ENCODE assay signal across 21 mouse cellular contexts in the genomic region with DNA sequence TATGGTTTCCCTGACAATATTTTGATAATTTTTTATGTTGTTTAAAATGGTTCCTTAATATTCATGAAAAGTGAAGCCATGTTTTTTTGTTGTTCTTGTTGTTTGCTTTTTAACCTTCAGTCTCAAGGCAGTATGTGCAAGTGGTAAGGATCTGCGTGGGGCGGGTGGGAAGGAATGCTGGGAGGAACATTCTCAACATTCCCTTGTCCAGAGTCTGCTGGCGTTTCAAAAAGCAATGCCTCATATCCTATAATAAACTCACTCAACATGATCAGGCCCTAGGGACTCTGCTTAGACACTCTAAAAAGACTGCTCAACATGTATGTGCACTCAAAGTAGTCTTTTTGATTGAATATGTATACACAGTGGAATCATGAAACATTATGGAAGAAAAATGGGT.
DNase-seq lines count a peak whose midpoint lies in the region; ATAC-seq and TF ChIP-seq lines count a peak whose summit lies in the region.
"Had no signal": no experiment of that assay in that cellular context is flagged by ENCODE, and none has a peak within 500 bp of the region (broad histone marks: within the 10 kb centered on the region; RNA-seq: fewer than 3 reads in every experiment).

No protein-coding gene starts in this region.

- no peaks in the 10 kb centered on the region for H3K27me3 ChIP-seq in embryonic facial prominence, embryonic 14.5 days (replicated peaks; ENCODE audit: control insufficient read depth, insufficient read depth, low read length)
- no peaks in the 10 kb centered on the region for H3K27me3 ChIP-seq in embryonic facial prominence, embryonic 10.5 days (replicated peaks; ENCODE audit: low read depth, poor library complexity, severe bottlenecking)
- H3K27me3 ChIP-seq in kidney, adult 2 months (replicated peaks; ENCODE audit: control insufficient read depth, insufficient read depth, low read length): no peaks in the 10 kb centered on the region
- H3K27me3 ChIP-seq: forebrain, embryonic 13.5 days; neural tube, embryonic 15.5 days; stomach, embryonic 15.5 days had no signal

- DNase-seq in embryonic facial prominence, embryonic 14.5 days (ENCODE audit: low spot score): peak; percentile 40
- no peak for DNase-seq in embryonic facial prominence, embryonic 10.5 days (ENCODE audit: low spot score)
- DNase-seq in kidney, adult 2 months: peak; percentile 44
- DNase-seq in kidney, adult 18-20 months: no peak
- peak; percentile 42 for DNase-seq in Muller cell, postnatal 12 days (ENCODE audit: inconsistent ontology term)
- peak; percentile 54 for DNase-seq in kidney, postnatal 10 days
- no peak for DNase-seq in layer of hippocampus, adult 9-10 months (ENCODE audit: low spot score)
- no peak for DNase-seq in urinary bladder, adult 2 months (ENCODE audit: low spot score)
- DNase-seq: cerebellum, adult 2 months; cerebellum, postnatal 36 days; liver, postnatal 0 days; right cerebral cortex, postnatal 14 days; thymus, adult 18-20 months had no signal

- H3K4me1 ChIP-seq in embryonic facial prominence, embryonic 14.5 days (ENCODE audit: control insufficient read depth, insufficient read depth, low read length): no peaks in the 10 kb centered on the region
- H3K4me1 ChIP-seq in embryonic facial prominence, embryonic 10.5 days: no peaks in the 10 kb centered on the region
- no peaks in the 10 kb centered on the region for H3K4me1 ChIP-seq in kidney, adult 2 months (ENCODE audit: control insufficient read depth, insufficient read depth, low read length)
- H3K4me1 ChIP-seq: forebrain, embryonic 13.5 days; neural tube, embryonic 15.5 days; stomach, embryonic 15.5 days had no signal

- no peak overlapping the region for H3K4me3 ChIP-seq in embryonic facial prominence, embryonic 14.5 days (ENCODE audit: low read depth, low read length)
- no peak overlapping the region for H3K4me3 ChIP-seq in embryonic facial prominence, embryonic 10.5 days
- H3K4me3 ChIP-seq in kidney, adult 2 months (ENCODE audit: insufficient read depth, low read depth, low read length): no peak overlapping the region
- H3K4me3 ChIP-seq: erythroblast, embryonic 14.5 days; forebrain, embryonic 13.5 days; neural tube, embryonic 15.5 days; stomach, embryonic 15.5 days had no signal

- H3K9me3 ChIP-seq in embryonic facial prominence, embryonic 14.5 days (ENCODE audit: control insufficient read depth, low read length): no peaks in the 10 kb centered on the region
- no peaks in the 10 kb centered on the region for H3K9me3 ChIP-seq in embryonic facial prominence, embryonic 10.5 days
- H3K9me3 ChIP-seq: forebrain, embryonic 13.5 days; neural tube, embryonic 15.5 days; stomach, embryonic 15.5 days had no signal

- H3K36me3 ChIP-seq in embryonic facial prominence, embryonic 14.5 days (ENCODE audit: control insufficient read depth, insufficient read depth, low read length): no peaks in the 10 kb centered on the region
- H3K36me3 ChIP-seq in embryonic facial prominence, embryonic 10.5 days (replicated peaks): no peaks in the 10 kb centered on the region
- H3K36me3 ChIP-seq in kidney, adult 2 months (ENCODE audit: control insufficient read depth, insufficient read depth, low read length): peaks cover 7% of the 10 kb centered on the region
- H3K36me3 ChIP-seq: G1E; neural tube, embryonic 15.5 days; stomach, embryonic 15.5 days had no signal

- H3K27ac ChIP-seq in embryonic facial prominence, embryonic 14.5 days (replicated peaks; ENCODE audit: low read depth, low read length): no peak overlapping the region
- H3K27ac ChIP-seq in embryonic facial prominence, embryonic 10.5 days (replicated peaks): no peak overlapping the region
- no peak overlapping the region for H3K27ac ChIP-seq in kidney, adult 2 months (ENCODE audit: insufficient read depth, low read depth, low read length)
- H3K27ac ChIP-seq: forebrain, embryonic 13.5 days; neural tube, embryonic 15.5 days; stomach, embryonic 15.5 days had no signal

- WGBS in embryonic facial prominence, embryonic 14.5 days: 30% methylated on average over 3 of the region's 3 CpGs
- WGBS in embryonic facial prominence, embryonic 10.5 days: 60% methylated on average over 3 of the region's 3 CpGs
- 51% methylated on average over 3 of the region's 3 CpGs for WGBS in kidney, adult 2 months

- no peak for TF ChIP-seq CTCF in kidney, adult 2 months (conservative IDR thresholded peaks at IDR 0.05; ENCODE audit: insufficient read depth, insufficient read length, low read depth, low read length)

- no peak for TF ChIP-seq POLR2A in kidney, adult 2 months (IDR thresholded peaks at IDR 0.05; ENCODE audit: low read depth, low read length)

- H3K9ac ChIP-seq in embryonic facial prominence, embryonic 14.5 days (ENCODE audit: low read depth, low read length): no peak overlapping the region
- H3K9ac ChIP-seq: forebrain, embryonic 13.5 days; liver, postnatal 0 days; neural tube, embryonic 15.5 days; stomach, embryonic 15.5 days had no signal

- no peak overlapping the region for H3K4me2 ChIP-seq in embryonic facial prominence, embryonic 14.5 days (ENCODE audit: low read depth, low read length)
- H3K4me2 ChIP-seq: forebrain, embryonic 13.5 days; neural tube, embryonic 15.5 days; stomach, embryonic 15.5 days had no signal

- ATAC-seq in embryonic facial prominence, embryonic 14.5 days (ENCODE audit: low read depth): no peak
- ATAC-seq: forebrain, embryonic 13.5 days; hindbrain, embryonic 16.5 days; intestine, embryonic 16.5 days; liver, postnatal 0 days; midbrain, embryonic 16.5 days had no signal

Comparison
In these comparisons a context has a peak if more than half of its experiments do, and no peak if none do; other contexts are left out.
1. DNase-seq: peak in embryonic facial prominence, embryonic 14.5 days (single experiment), kidney, adult 2 months (single experiment), Muller cell, postnatal 12 days (single experiment) and kidney, postnatal 10 days (single experiment); none in embryonic facial prominence, embryonic 10.5 days (single experiment), kidney, adult 18-20 months (single experiment), layer of hippocampus, adult 9-10 months (single experiment) and urinary bladder, adult 2 months (single experiment).